Comparison of ENCODE assay signal across 16 mouse cellular contexts in the genomic region with DNA sequence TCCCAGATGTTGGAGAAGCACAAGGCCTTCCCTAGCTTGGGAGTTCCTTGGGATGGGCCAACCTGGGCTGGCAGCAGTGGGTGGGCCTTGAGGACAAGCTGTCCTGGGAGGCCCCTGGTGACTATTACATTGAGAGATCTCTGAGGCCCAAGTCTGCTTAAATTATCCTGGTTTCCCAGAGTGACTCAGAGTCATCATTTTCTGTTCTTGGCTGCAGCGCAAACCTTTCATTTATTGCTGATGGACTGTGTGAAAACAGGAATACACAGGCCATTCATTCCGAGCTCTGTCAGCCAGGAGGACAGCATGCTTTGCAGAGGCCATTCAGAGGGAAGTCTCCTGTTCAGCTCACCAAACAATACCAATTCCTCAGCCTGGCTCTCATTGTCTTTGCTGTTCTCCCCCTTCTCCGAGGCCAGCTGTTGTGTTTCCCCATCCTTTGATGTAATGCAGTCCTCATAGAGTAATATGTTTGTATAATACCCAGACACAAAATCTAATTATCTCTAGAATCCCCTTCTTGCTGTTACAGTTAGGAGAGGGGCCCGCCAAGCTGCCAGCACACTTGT.
DNase-seq lines count a peak whose midpoint lies in the region; ATAC-seq lines count a peak whose summit lies in the region.
"Had no signal": no experiment of that assay in that cellular context is flagged by ENCODE, and none has a peak within 500 bp of the region (broad histone marks: within the 10 kb centered on the region; RNA-seq: fewer than 3 reads in every experiment).

No protein-coding gene starts in this region.

- ATAC-seq in lung, embryonic 16.5 days (ENCODE audit: low read depth), result peak; percentile 38; the same call in 1 of the 2 replicates
- ATAC-seq in kidney, embryonic 15.5 days (replicated peaks; ENCODE audit: low FRiP score), result no peak

- no peaks in the 10 kb centered on the region for H3K36me3 ChIP-seq in lung, embryonic 16.5 days (ENCODE audit: control insufficient read depth, insufficient read depth, low read length)
- no peaks in the 10 kb centered on the region for H3K36me3 ChIP-seq in kidney, embryonic 15.5 days

- peak; percentile 15 for DNase-seq in adrenal gland, postnatal 14 days
- no peak for DNase-seq in adrenal gland, postnatal 25 days
- no peak for DNase-seq in lung, postnatal 4 days
- peak; percentile 66 for DNase-seq in gastrocnemius, postnatal 25 days
- DNase-seq in retina, embryonic 14.5 days (ENCODE audit: low spot score), result peak; percentile 31
- DNase-seq in kidney, postnatal 14 days, result no peak
- DNase-seq: cerebellum, adult 8-10 months; kidney, adult 2 months; layer of hippocampus, adult 9-11 months; liver; right cerebral cortex, adult 18-20 months had no signal

- 40% methylated on average over 4 of the region's 4 CpGs for WGBS in lung, embryonic 16.5 days
- WGBS in kidney, embryonic 15.5 days, result 63% methylated on average over 4 of the region's 4 CpGs

- no peak overlapping the region for H3K9ac ChIP-seq in lung, embryonic 16.5 days (ENCODE audit: low read length)
- no peak overlapping the region for H3K9ac ChIP-seq in kidney, embryonic 15.5 days

- H3K4me3 ChIP-seq in lung, embryonic 16.5 days (ENCODE audit: low read length), result no peak overlapping the region
- no peak overlapping the region for H3K4me3 ChIP-seq in kidney, embryonic 15.5 days (replicated peaks)
- H3K4me3 ChIP-seq: erythroblast, embryonic 14.5 days; megakaryocyte, embryonic 14.5 days; myocyte had no signal

- no peaks in the 10 kb centered on the region for H3K4me1 ChIP-seq in lung, embryonic 16.5 days (replicated peaks; ENCODE audit: control insufficient read depth, insufficient read depth, low read length)
- H3K4me1 ChIP-seq in kidney, embryonic 15.5 days, result no peaks in the 10 kb centered on the region
- H3K4me1 ChIP-seq: megakaryocyte, embryonic 14.5 days had no signal

- no peak overlapping the region for H3K27ac ChIP-seq in lung, embryonic 16.5 days (ENCODE audit: low read length)
- no peak overlapping the region for H3K27ac ChIP-seq in kidney, embryonic 15.5 days

- H3K4me2 ChIP-seq in lung, embryonic 16.5 days (ENCODE audit: low read depth, low read length), result no peak overlapping the region
- no peak overlapping the region for H3K4me2 ChIP-seq in kidney, embryonic 15.5 days

- no peaks in the 10 kb centered on the region; the same call in 1 of the 2 replicates for H3K9me3 ChIP-seq in lung, embryonic 16.5 days (ENCODE audit: control insufficient read depth, low read length)
- no peaks in the 10 kb centered on the region for H3K9me3 ChIP-seq in kidney, embryonic 15.5 days (replicated peaks)

- H3K27me3 ChIP-seq in lung, embryonic 16.5 days (ENCODE audit: control insufficient read depth, insufficient read depth, low read depth, low read length), result no peaks in the 10 kb centered on the region
- no peaks in the 10 kb centered on the region for H3K27me3 ChIP-seq in kidney, embryonic 15.5 days
- H3K27me3 ChIP-seq: megakaryocyte, embryonic 14.5 days had no signal

Comparison
In these comparisons a context has a peak if more than half of its experiments do, and no peak if none do; other contexts are left out.
1. DNase-seq: peak in adrenal gland, postnatal 14 days (single experiment), gastrocnemius, postnatal 25 days (single experiment) and retina, embryonic 14.5 days (single experiment); none in adrenal gland, postnatal 25 days (single experiment), lung, postnatal 4 days (0 of 2) and kidney, postnatal 14 days (single experiment).